Mouse (Mus musculus) hindbrain, postnatal 0 days (tissue): ENCODE results near the gene Slc9a9. TPM values are rescaled to one million over a fixed set of nuclear protein-coding genes. Genes with fewer than 3 reads are reported as not detected.

ENCODE experiments used
- ATAC-seq: fragments of 200-750 bp; cut with Nextera tagmentation; 2 replicates; pipeline ENCODE4 v1.8.0; 2017; ENCODE audit warnings: mild to moderate bottlenecking, moderate TSS enrichment, moderate library complexity
- DNase-seq: peaks from one replicate; pipeline ENCODE4 v3.0.0-alpha.2; 2015; ENCODE audit warnings: low spot score
- H3K27ac ChIP-seq: fragments of 300-500 bp; sonication (generic); 2 replicates; pipeline ENCODE4 v1.5.1; 2014; ENCODE audit warnings: mild to moderate bottlenecking
- H3K27me3 ChIP-seq: fragments of 300-500 bp; sonication (generic); 2 replicates; pipeline ENCODE4 v1.6.1; 2014; ENCODE audit warnings: low read length, mixed read lengths; ENCODE audit not compliant: insufficient read depth
- H3K36me3 ChIP-seq: fragments of 300-500 bp; sonication (generic); 2 replicates; pipeline ENCODE4 v1.6.1; 2014; ENCODE audit warnings: low read length, mixed read lengths; ENCODE audit not compliant: insufficient read depth
- H3K4me1 ChIP-seq: fragments of 300-500 bp; sonication (generic); 2 replicates; pipeline ENCODE4 v1.6.1; 2014; ENCODE audit warnings: antibody characterized with exemption, low read length, mixed read lengths; ENCODE audit not compliant: insufficient read depth
- H3K4me2 ChIP-seq: fragments of 300-500 bp; sonication (generic); 2 replicates; pipeline ENCODE4 v1.6.1; 2014; ENCODE audit warnings: low read depth, mild to moderate bottlenecking, low read length, moderate library complexity, mixed read lengths
- H3K4me3 ChIP-seq: fragments of 300-500 bp; sonication (generic); 2 replicates; pipeline ENCODE4 v1.5.1; 2014; ENCODE audit warnings: low read length
- H3K9ac ChIP-seq: fragments of 300-500 bp; sonication (generic); replicated peaks from 2 replicates; pipeline ENCODE4 v1.6.1; 2014; ENCODE audit warnings: mild to moderate bottlenecking, low read length, moderate library complexity, mixed read lengths
- H3K9me3 ChIP-seq: fragments of 300-500 bp; sonication (generic); 2 replicates; pipeline ENCODE4 v1.6.1; 2016; ENCODE audit warnings: low read length, mixed read lengths
- CTCF ChIP-seq: IDR thresholded peaks from 2 replicates; pipeline ENCODE4 v1.5.1; 2016; ENCODE audit warnings: antibody characterized with exemption, control low read depth, low read depth
- WGBS: fragments of 180-500 bp; shearing (Covaris S2); extraction: QIAGEN DNeasy Blood & Tissue Kit; methylation state at CpG from one replicate; pipeline ENCODE4 v1.1.7; 2014; 5-methylcytosine and 5-hydroxymethylcytosine counted together
- polyA plus RNA-seq: library from polyadenylated mRNA; unstranded; fragments of >200 nt; fragmentation: Nextera tagmentation; extraction: Ambion mirVana; gene quantifications from 2 replicates; pipeline ENCODE4 v1.2.1, GENCODE M21; 2015
- total RNA-seq: library from RNA; depleted of rRNA; stranded (reverse); fragments of >200 nt; gene quantifications from 2 replicates; pipeline ENCODE4 v1.2.3, GENCODE M21; 2014

Gene Slc9a9
- total and polyA plus RNA-seq, 2 experiments from 2014 or later = 5.8 to 6.6 TPM

DNA sequence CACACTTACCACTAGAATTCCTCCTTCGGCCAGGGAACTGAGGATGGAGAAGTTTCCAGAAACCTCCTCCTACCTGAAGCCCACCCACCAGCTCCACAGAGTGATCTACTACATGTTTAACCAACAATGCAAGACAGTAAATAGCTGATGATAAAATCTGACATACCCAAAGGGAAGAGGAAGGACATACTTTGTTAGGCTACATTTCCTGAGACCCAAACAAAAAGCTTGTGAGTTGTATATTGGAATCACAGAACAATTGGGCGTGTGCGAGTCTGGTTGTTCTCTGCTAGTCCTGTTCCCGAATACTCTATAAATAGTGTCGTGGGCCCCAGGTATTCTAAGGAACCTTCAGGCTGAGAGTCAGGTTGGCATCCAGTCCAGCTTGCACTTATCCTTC lies 551.6 kb downstream of the Slc9a9 start:
- Histone ChIP-seq H3K36me3 (no peaks in the 10 kb centered on the region), H3K27ac (no peak overlapping the region), H3K4me1 (no peaks in the 10 kb centered on the region), H3K4me3 (no peak overlapping the region), H3K9me3 (no peaks in the 10 kb centered on the region), H3K4me2 (no peak overlapping the region), H3K9ac (no peak overlapping the region), H3K27me3 (no peaks in the 10 kb centered on the region)
- ATAC-seq (no peak), DNase-seq (no peak)
- TF ChIP-seq CTCF = no peak
- WGBS = 91% methylated on average over 5 of the region's 5 CpGs

DNA sequence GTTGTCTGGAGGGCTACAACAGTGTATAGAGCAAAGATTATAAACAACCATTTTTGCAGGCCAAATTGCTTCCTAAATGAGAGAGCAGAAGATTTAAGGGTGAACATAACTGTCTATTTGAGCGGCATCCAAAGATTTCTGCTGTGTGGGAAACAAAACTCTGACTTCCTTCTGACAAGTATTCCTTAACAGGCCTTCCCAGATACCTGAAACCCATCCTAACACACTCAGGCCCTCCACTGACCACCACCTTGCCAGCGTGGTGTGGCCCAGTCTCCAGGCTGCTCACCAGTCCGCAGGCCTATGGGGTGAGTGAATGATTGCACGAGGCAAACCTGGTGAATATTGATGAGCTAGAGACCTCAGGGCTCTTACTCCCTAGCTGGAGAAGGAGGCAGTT lies 557.3 kb downstream of the Slc9a9 start:
- ATAC-seq = no peak
- no peaks in the 10 kb centered on the region for H3K9me3 ChIP-seq
- whole genome bisulfite sequencing = 62% methylated on average over 4 of the region's 4 CpGs
- no peak for TF ChIP-seq CTCF
- DNase-seq = no peak
- no peaks in the 10 kb centered on the region for H3K4me1 ChIP-seq
- H3K4me3 ChIP-seq = no peak overlapping the region
- no peaks in the 10 kb centered on the region for H3K36me3 ChIP-seq
- H3K27ac ChIP-seq = no peak overlapping the region
- no peaks in the 10 kb centered on the region for H3K27me3 ChIP-seq
- no peak overlapping the region for H3K9ac ChIP-seq
- H3K4me2 ChIP-seq = no peak overlapping the region

DNA sequence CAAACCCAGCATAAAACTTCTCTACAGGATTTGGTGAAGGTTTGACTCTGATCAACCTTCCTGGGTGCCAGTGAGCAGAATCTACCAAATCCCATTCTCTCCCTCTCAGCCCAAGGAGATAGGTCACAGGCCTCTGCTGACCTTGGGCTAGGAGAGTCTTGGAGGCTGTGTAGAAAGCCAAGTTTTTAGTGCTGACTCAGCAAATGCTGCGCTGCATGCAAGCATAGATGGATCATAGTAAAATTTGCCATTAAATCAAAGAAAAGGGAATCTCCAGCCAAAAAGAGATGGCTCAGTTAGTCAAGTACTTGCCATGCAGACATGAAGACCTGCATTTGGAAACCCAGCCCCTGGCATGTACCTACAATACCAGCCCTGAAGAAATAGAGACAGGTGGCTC lies 558.4 kb downstream of the Slc9a9 start:
- DNase-seq = no peak
- no peak overlapping the region for H3K4me3 ChIP-seq
- H3K27ac ChIP-seq = no peak overlapping the region
- 96% methylated on average over 1 of the region's 1 CpGs for WGBS
- H3K36me3 ChIP-seq = no peaks in the 10 kb centered on the region
- H3K9me3 ChIP-seq = no peaks in the 10 kb centered on the region
- H3K9ac ChIP-seq = no peak overlapping the region
- ATAC-seq = no peak
- no peaks in the 10 kb centered on the region for H3K27me3 ChIP-seq
- no peaks in the 10 kb centered on the region for H3K4me1 ChIP-seq
- no peak overlapping the region for H3K4me2 ChIP-seq
- no peak for TF ChIP-seq CTCF

DNA sequence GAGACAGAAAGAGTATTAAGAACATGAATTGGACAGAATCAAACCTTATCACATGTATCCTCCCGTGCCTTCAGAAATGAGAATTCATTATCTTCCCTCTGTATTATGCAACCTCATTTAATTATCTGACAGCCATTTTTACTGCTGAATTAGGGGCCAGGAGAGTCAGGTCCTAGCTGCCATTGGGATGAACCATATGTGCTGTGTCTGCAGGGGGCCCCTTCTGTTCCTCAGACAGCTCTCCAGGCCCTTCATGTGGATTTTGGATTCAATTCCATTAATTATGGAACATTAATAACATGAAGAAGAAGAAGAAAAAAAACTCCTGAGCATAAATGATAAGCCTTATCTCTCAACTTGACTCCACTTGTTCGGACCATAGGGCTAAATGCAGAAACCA lies 559.4 kb downstream of the Slc9a9 start:
- Histone ChIP-seq H3K27me3 (no peaks in the 10 kb centered on the region), H3K9ac (no peak overlapping the region), H3K36me3 (no peaks in the 10 kb centered on the region), H3K9me3 (no peaks in the 10 kb centered on the region), H3K4me2 (no peak overlapping the region), H3K4me3 (no peak overlapping the region), H3K4me1 (no peaks in the 10 kb centered on the region), H3K27ac (no peak overlapping the region)
- ATAC-seq (no peak), DNase-seq (no peak)
- WGBS = 71% methylated on average over 2 of the region's 2 CpGs
- no peak for TF ChIP-seq CTCF

DNA sequence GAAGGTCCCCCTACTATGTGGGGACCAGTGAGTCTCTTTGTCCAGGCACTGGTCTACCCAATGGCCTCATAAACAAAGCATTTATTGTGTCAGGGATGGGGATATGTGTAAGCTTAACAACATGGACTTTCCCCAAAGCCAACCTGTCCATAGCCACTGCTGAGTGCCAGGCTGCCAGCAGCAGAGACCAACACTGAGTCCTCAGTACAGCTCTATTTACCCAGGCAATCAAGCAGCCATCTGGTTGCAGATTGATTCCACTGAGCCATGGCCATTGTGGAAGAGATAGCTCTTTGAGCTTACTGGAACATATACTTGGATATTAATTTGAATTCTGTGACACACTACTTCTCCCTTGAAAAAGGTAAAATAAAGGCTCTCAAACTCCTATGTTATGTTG lies 570.2 kb downstream of the Slc9a9 start:
- no peak overlapping the region for H3K9ac ChIP-seq
- no peaks in the 10 kb centered on the region for H3K27me3 ChIP-seq
- H3K36me3 ChIP-seq = no peaks in the 10 kb centered on the region
- H3K9me3 ChIP-seq = 0 out of 2 replicates have a peak, but pooled peaks cover 2% of the 10 kb centered on the region
- TF ChIP-seq CTCF = no peak
- no peak for DNase-seq
- no peak overlapping the region for H3K27ac ChIP-seq
- no peaks in the 10 kb centered on the region for H3K4me1 ChIP-seq
- no peak overlapping the region for H3K4me3 ChIP-seq
- ATAC-seq = no peak
- no peak overlapping the region for H3K4me2 ChIP-seq

DNA sequence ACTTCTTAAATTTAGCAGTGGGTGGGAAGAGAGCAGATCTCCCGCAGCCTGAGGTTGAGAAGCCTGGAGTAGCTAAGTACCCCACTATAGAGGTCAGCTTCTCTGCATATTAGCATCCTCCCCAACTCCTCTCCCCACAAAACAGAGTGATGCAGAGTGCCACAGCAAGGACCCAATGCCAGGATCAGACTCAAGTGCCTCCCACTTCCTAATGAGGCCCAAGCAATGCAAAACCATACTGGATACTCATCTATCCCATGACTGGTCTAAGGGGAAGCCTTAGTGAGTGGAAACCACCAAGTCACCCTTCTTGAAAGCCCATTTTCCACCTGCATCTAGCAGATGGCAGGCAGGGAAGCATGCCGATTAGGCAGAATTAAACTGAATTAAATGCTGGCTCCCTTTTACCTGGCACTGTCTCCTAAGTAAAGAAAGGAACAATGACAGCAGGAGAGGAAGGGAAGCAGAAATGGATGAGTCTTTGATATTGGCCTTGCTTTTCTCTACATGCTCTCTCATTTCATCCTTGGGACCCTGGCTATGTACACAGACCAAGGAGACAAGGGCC lies 573.0 kb downstream of the Slc9a9 start:
- no peak overlapping the region for H3K4me2 ChIP-seq
- DNase-seq (peak; percentile 13), ATAC-seq (no peak)
- WGBS = 77% methylated on average over 2 of the region's 2 CpGs
- no peak overlapping the region for H3K9ac ChIP-seq
- TF ChIP-seq CTCF = no peak
- no peaks in the 10 kb centered on the region for H3K4me1 ChIP-seq
- H3K4me3 ChIP-seq = no peak overlapping the region
- H3K9me3 ChIP-seq = no peaks in the 10 kb centered on the region
- no peak overlapping the region for H3K27ac ChIP-seq
- H3K36me3 ChIP-seq = no peaks in the 10 kb centered on the region
- no peaks in the 10 kb centered on the region for H3K27me3 ChIP-seq

DNA sequence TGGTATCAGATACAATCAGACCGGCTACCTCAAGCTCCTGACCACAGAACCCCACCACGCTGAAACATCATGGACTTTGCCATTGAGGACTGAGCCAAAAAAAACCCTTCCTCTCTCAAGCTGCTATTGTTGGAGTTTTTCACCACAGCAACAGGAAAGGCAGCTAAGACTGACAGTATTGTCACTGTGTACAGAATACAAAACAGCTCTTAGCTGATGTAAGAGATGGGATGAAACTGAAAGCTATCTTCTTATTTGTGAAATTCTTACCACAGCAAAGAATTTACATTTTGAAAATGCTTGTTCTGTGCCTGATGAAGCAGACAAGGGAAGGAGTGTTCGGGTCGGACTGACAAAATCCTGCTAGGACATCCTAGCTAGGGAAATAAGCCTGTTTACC lies 584.5 kb downstream of the Slc9a9 start:
- peak; percentile 23 for DNase-seq
- no peak overlapping the region for H3K27ac ChIP-seq
- H3K4me2 ChIP-seq = no peak overlapping the region
- no peak overlapping the region for H3K4me3 ChIP-seq
- no peak overlapping the region for H3K9ac ChIP-seq
- H3K9me3 ChIP-seq = no peaks in the 10 kb centered on the region
- TF ChIP-seq CTCF = no peak
- ATAC-seq = 0 out of 2 replicates have a peak, but pooled peaks have one; percentile 35
- no peaks in the 10 kb centered on the region for H3K27me3 ChIP-seq
- H3K4me1 ChIP-seq = no peaks in the 10 kb centered on the region
- no peaks in the 10 kb centered on the region for H3K36me3 ChIP-seq
- 77% methylated on average over 4 of the region's 4 CpGs for WGBS
